ENCODE assay signal across 22 mouse cellular contexts in the genomic region with DNA sequence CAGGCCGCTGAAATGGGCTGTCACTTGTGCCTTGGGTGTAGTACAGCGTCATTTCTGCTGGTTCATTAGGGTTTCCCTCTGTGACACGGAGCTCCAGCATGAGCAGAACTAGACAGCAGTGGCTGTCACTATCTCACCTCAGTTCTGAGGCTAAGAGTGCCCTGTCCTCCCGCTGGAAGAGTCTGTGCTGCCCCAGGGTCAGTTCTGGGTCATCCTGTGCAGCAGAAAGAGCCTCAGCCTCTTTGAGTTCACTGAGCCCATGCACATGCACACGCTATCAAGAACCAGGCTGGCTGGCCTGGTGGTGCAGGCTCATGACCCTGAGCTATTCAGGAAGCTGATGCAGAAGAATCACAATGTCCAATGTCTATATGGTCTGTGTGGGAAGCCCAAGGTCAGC. TPM values are rescaled to one million over a fixed set of nuclear protein-coding genes. Genes with fewer than 3 reads are reported as not detected.
DNase-seq lines count a peak whose midpoint lies in the region; ATAC-seq and TF ChIP-seq lines count a peak whose summit lies in the region.
"Had no signal": no experiment of that assay in that cellular context is flagged by ENCODE, and none has a peak within 500 bp of the region (broad histone marks: within the 10 kb centered on the region; RNA-seq: fewer than 3 reads in every experiment).

No protein-coding gene starts in this region.

- no peaks in the 10 kb centered on the region for H3K27me3 ChIP-seq in heart, embryonic 10.5 days (ENCODE audit: insufficient read depth, poor library complexity, severe bottlenecking)
- no peaks in the 10 kb centered on the region for H3K27me3 ChIP-seq in heart, postnatal 0 days (ENCODE audit: control insufficient read depth, insufficient read depth, low read length)
- H3K27me3 ChIP-seq in intestine, embryonic 16.5 days (replicated peaks; ENCODE audit: control insufficient read depth, insufficient read depth, low read length): no peaks in the 10 kb centered on the region
- H3K27me3 ChIP-seq in liver, postnatal 0 days (ENCODE audit: insufficient read depth, low read length): no peaks in the 10 kb centered on the region
- H3K27me3 ChIP-seq in midbrain, embryonic 16.5 days (ENCODE audit: control insufficient read depth, insufficient read depth, low read depth, low read length): no peaks in the 10 kb centered on the region
- H3K27me3 ChIP-seq: forebrain, embryonic 13.5 days; hindbrain, embryonic 15.5 days; limb, embryonic 15.5 days; midbrain, embryonic 15.5 days; neural tube, embryonic 15.5 days; Patski had no signal

- H3K4me1 ChIP-seq in heart, embryonic 10.5 days: peaks cover 40% of the 10 kb centered on the region
- H3K4me1 ChIP-seq in heart, postnatal 0 days (ENCODE audit: control insufficient read depth, insufficient read depth): peaks cover 21% of the 10 kb centered on the region
- H3K4me1 ChIP-seq in intestine, embryonic 16.5 days (ENCODE audit: control insufficient read depth, insufficient read depth, low read length): peaks cover 9% of the 10 kb centered on the region
- peaks cover 7% of the 10 kb centered on the region for H3K4me1 ChIP-seq in liver, postnatal 0 days (ENCODE audit: insufficient read depth)
- H3K4me1 ChIP-seq in midbrain, embryonic 16.5 days (ENCODE audit: control insufficient read depth, insufficient read depth, low read length): no peaks in the 10 kb centered on the region
- H3K4me1 ChIP-seq: forebrain, embryonic 13.5 days; hindbrain, embryonic 15.5 days; midbrain, embryonic 15.5 days; neural tube, embryonic 15.5 days had no signal

- peak overlapping the region; percentile 72 for H3K27ac ChIP-seq in heart, embryonic 10.5 days
- H3K27ac ChIP-seq in heart, postnatal 0 days (ENCODE audit: low read depth): peak overlapping the region; percentile 51; the same call in 1 of the 2 replicates
- H3K27ac ChIP-seq in intestine, embryonic 16.5 days (ENCODE audit: low read length): no peak overlapping the region
- peak overlapping the region; percentile 11; the same call in 1 of the 2 replicates for H3K27ac ChIP-seq in liver, postnatal 0 days (ENCODE audit: low read depth)
- H3K27ac ChIP-seq in midbrain, embryonic 16.5 days (ENCODE audit: low read length): no peak overlapping the region
- H3K27ac ChIP-seq: forebrain, embryonic 13.5 days; hindbrain, embryonic 15.5 days; layer of hippocampus, adult 2 months; limb, embryonic 15.5 days; midbrain, embryonic 15.5 days; neural tube, embryonic 15.5 days had no signal

- WGBS in heart, embryonic 10.5 days: 19% methylated on average over 5 of the region's 5 CpGs
- 13% methylated on average over 5 of the region's 5 CpGs for WGBS in heart, postnatal 0 days
- WGBS in intestine, embryonic 16.5 days: 22% methylated on average over 5 of the region's 5 CpGs
- 20% methylated on average over 5 of the region's 5 CpGs for WGBS in liver, postnatal 0 days (ENCODE audit: insufficient replicate concordance)
- WGBS in midbrain, embryonic 16.5 days: 73% methylated on average over 5 of the region's 5 CpGs

- no peak overlapping the region for H3K4me3 ChIP-seq in heart, embryonic 10.5 days
- H3K4me3 ChIP-seq in heart, postnatal 0 days (ENCODE audit: low read depth, low read length): no peak overlapping the region
- H3K4me3 ChIP-seq in intestine, embryonic 16.5 days (ENCODE audit: low read length): no peak overlapping the region
- no peak overlapping the region for H3K4me3 ChIP-seq in liver, postnatal 0 days (ENCODE audit: low read depth, low read length)
- H3K4me3 ChIP-seq in midbrain, embryonic 16.5 days (ENCODE audit: low read depth, low read length): no peak overlapping the region
- H3K4me3 ChIP-seq: forebrain, embryonic 13.5 days; hindbrain, embryonic 15.5 days; layer of hippocampus, adult 2 months; limb, embryonic 15.5 days; midbrain, embryonic 15.5 days; neural tube, embryonic 15.5 days had no signal

- no peak overlapping the region for H3K9ac ChIP-seq in heart, postnatal 0 days (replicated peaks; ENCODE audit: low read depth, low read length)
- H3K9ac ChIP-seq in intestine, embryonic 16.5 days (ENCODE audit: low read depth, low read length): 0 out of 2 replicates have a peak overlapping the region, but pooled peaks have one; percentile 21
- no peak overlapping the region for H3K9ac ChIP-seq in liver, postnatal 0 days (replicated peaks)
- no peak overlapping the region for H3K9ac ChIP-seq in midbrain, embryonic 16.5 days (ENCODE audit: low read depth, low read length)
- H3K9ac ChIP-seq: forebrain, embryonic 13.5 days; hindbrain, embryonic 15.5 days; limb, embryonic 15.5 days; midbrain, embryonic 15.5 days; neural tube, embryonic 15.5 days had no signal

- H3K9me3 ChIP-seq in heart, embryonic 10.5 days: no peaks in the 10 kb centered on the region
- no peaks in the 10 kb centered on the region for H3K9me3 ChIP-seq in heart, postnatal 0 days (replicated peaks; ENCODE audit: control insufficient read depth, low read length)
- H3K9me3 ChIP-seq in intestine, embryonic 16.5 days (ENCODE audit: control insufficient read depth, low read length): no peaks in the 10 kb centered on the region
- H3K9me3 ChIP-seq in liver, postnatal 0 days (ENCODE audit: low read length): no peaks in the 10 kb centered on the region
- H3K9me3 ChIP-seq in midbrain, embryonic 16.5 days (replicated peaks; ENCODE audit: control insufficient read depth, low read length, poor library complexity, severe bottlenecking): no peaks in the 10 kb centered on the region
- H3K9me3 ChIP-seq: forebrain, embryonic 13.5 days; hindbrain, embryonic 15.5 days; limb, embryonic 15.5 days; midbrain, embryonic 15.5 days; neural tube, embryonic 15.5 days had no signal

- DNase-seq in heart, embryonic 10.5 days (ENCODE audit: low spot score): no peak
- DNase-seq in heart, adult 18-20 months: no peak
- DNase-seq in heart, postnatal 0 days (ENCODE audit: low spot score): no peak
- no peak for DNase-seq in heart, adult 8-10 months (ENCODE audit: low spot score)
- DNase-seq in liver, postnatal 0 days: no peak
- no peak for DNase-seq in right cerebral cortex, postnatal 4 days
- DNase-seq: adrenal gland, postnatal 10 days; cerebellum, adult 9-10 months; gastrocnemius, postnatal 14 days; kidney, adult 2 months; kidney, postnatal 14 days; thymus, postnatal 14 days had no signal

- no peak for TF ChIP-seq CTCF in heart, postnatal 0 days (IDR thresholded peaks at IDR 0.05; ENCODE audit: low read depth)
- no peak for TF ChIP-seq CTCF in liver, postnatal 0 days (IDR thresholded peaks at IDR 0.05; ENCODE audit: low read depth)

- H3K4me2 ChIP-seq in heart, postnatal 0 days (ENCODE audit: low read depth, low read length): no peak overlapping the region
- no peak overlapping the region for H3K4me2 ChIP-seq in intestine, embryonic 16.5 days (ENCODE audit: low read depth, low read length)
- no peak overlapping the region for H3K4me2 ChIP-seq in liver, postnatal 0 days (ENCODE audit: low read depth, low read length)
- H3K4me2 ChIP-seq in midbrain, embryonic 16.5 days (ENCODE audit: low read length): no peak overlapping the region
- H3K4me2 ChIP-seq: forebrain, embryonic 13.5 days; hindbrain, embryonic 15.5 days; limb, embryonic 15.5 days; midbrain, embryonic 15.5 days; neural tube, embryonic 15.5 days had no signal

- no peak for TF ChIP-seq EP300 in heart, postnatal 0 days (IDR thresholded peaks at IDR 0.05; ENCODE audit: low read depth)
- no peak for TF ChIP-seq EP300 in liver, postnatal 0 days (IDR thresholded peaks at IDR 0.05; ENCODE audit: low read depth)

- ATAC-seq in heart, postnatal 0 days (ENCODE audit: insufficient read depth, low read depth): peak; percentile 53; the same call in 1 of the 2 replicates
- ATAC-seq in intestine, embryonic 16.5 days: peak; percentile 43; the same call in 1 of the 2 replicates
- peak; percentile 56 for ATAC-seq in liver, postnatal 0 days
- ATAC-seq in midbrain, embryonic 16.5 days: no peak
- ATAC-seq: forebrain, embryonic 13.5 days; lung, postnatal 0 days; midbrain, embryonic 15.5 days; Patski had no signal

- no peaks in the 10 kb centered on the region for H3K36me3 ChIP-seq in heart, embryonic 10.5 days
- H3K36me3 ChIP-seq in heart, postnatal 0 days (replicated peaks; ENCODE audit: control insufficient read depth, insufficient read depth, low read length): no peaks in the 10 kb centered on the region
- no peaks in the 10 kb centered on the region for H3K36me3 ChIP-seq in intestine, embryonic 16.5 days (ENCODE audit: control insufficient read depth, insufficient read depth, low read length)
- H3K36me3 ChIP-seq in liver, postnatal 0 days (replicated peaks; ENCODE audit: insufficient read depth, low read length): no peaks in the 10 kb centered on the region
- no peaks in the 10 kb centered on the region for H3K36me3 ChIP-seq in midbrain, embryonic 16.5 days (ENCODE audit: control insufficient read depth, insufficient read depth, low read length)
- H3K36me3 ChIP-seq: hindbrain, embryonic 15.5 days; limb, embryonic 15.5 days; midbrain, embryonic 15.5 days; neural tube, embryonic 15.5 days had no signal

RNA-seq across cellular contexts. Expression of a gene that starts 37.5 kb away (rescaled TPM):
- polyA plus RNA-seq in heart, embryonic 10.5 days (2016; fragmentation: Nextera tagmentation; extraction: Ambion mirVana): 0.74 and 0.87 TPM in 2 replicates
- total RNA-seq in heart, adult 18-20 months (2021): 1 to 10 TPM; 2.3 to 2.4 TPM
- 0.99 and 2.7 TPM in 2 replicates for total RNA-seq in heart, postnatal 0 days (2014; rRNA removed; ENCODE audit: low replicate concordance)
- polyA plus RNA-seq in heart, postnatal 0 days (2015; fragmentation: Nextera tagmentation; extraction: Ambion mirVana): 1.1 and 1.2 TPM in 2 replicates
- total RNA-seq in heart, adult 8-10 months (2022): 1 to 10 TPM; 1.6 to 3.0 (median 2.1) TPM
- 0.89 and 0.93 TPM in 2 replicates for polyA plus RNA-seq in intestine, embryonic 16.5 days (2015; fragmentation: Nextera tagmentation; extraction: Ambion mirVana)
- polyA plus RNA-seq in liver, postnatal 0 days (2015; fragmentation: Nextera tagmentation; extraction: Ambion mirVana): 0.69 and 0.76 TPM in 2 replicates
- 4.1 and 4.3 TPM in 2 replicates for polyA plus RNA-seq in midbrain, embryonic 16.5 days (2015; fragmentation: Nextera tagmentation; extraction: Ambion mirVana)

RNA-seq across cellular contexts. Expression of a gene that starts 37.6 kb away (rescaled TPM):
- polyA plus RNA-seq in heart, embryonic 10.5 days (2016; fragmentation: Nextera tagmentation; extraction: Ambion mirVana): 36.2 and 41.9 TPM in 2 replicates
- total RNA-seq in heart, adult 18-20 months (2021): 10 to 100 TPM in 1 of 2 experiments, 1 to 10 TPM in 1; 7.3 to 10.2 TPM
- total RNA-seq in heart, postnatal 0 days (2014; rRNA removed; ENCODE audit: low replicate concordance): 21.8 and 33.1 TPM in 2 replicates
- 18.1 and 18.2 TPM in 2 replicates for polyA plus RNA-seq in heart, postnatal 0 days (2015; fragmentation: Nextera tagmentation; extraction: Ambion mirVana)
- total RNA-seq in heart, adult 8-10 months (2022): 10 to 100 TPM in 2 of 4 experiments, 1 to 10 TPM in 2; 8.2 to 10.6 (median 9.3) TPM
- polyA plus RNA-seq in intestine, embryonic 16.5 days (2015; fragmentation: Nextera tagmentation; extraction: Ambion mirVana): 33.3 and 37.7 TPM in 2 replicates
- polyA plus RNA-seq in liver, postnatal 0 days (2015; fragmentation: Nextera tagmentation; extraction: Ambion mirVana): 13.4 and 14.6 TPM in 2 replicates
- polyA plus RNA-seq in midbrain, embryonic 16.5 days (2015; fragmentation: Nextera tagmentation; extraction: Ambion mirVana): 53.4 and 62.7 TPM in 2 replicates

Comparison
In these comparisons a context has a peak if more than half of its experiments do, and no peak if none do; other contexts are left out.
1. H3K27ac ChIP-seq: peak in heart, embryonic 10.5 days (single experiment), heart, postnatal 0 days (single experiment) and liver, postnatal 0 days (single experiment); none in intestine, embryonic 16.5 days (single experiment) and midbrain, embryonic 16.5 days (single experiment).